Mouse (Mus musculus) urinary bladder, postnatal 36 days (tissue): Measurements from ENCODE around the gene Cbll1.
A peak's percentile ranks its signal among the peaks of the same experiment; 100 is the strongest.

ENCODE experiments used
- DNase-seq, 2 experiments: peaks; one replicate each; pipeline ENCODE4 v3.0.0; 2022; ENCODE audit warnings: low spot score in 2 of 2, mixed read lengths in 1 of 2

The Cbll1 gene

GRCm38 (mm10) chr12:31499314-31500131 lies at the start of gene Cbll1:
TSS of gene Cbll1 (minus strand) at chr12:31499616.
- DNase-seq, result peak; percentile 92 to 94

- DNase-seq, result no peak
These were observed 46.6 kb upstream of the Cbll1 start for GRCm38 (mm10) chr12:31546061-31546460.

GRCm38 (mm10) chr12:31545219-31545618 lies 45.8 kb upstream of the Cbll1 start:
- DNase-seq, result no peak

- no peak for DNase-seq
These were observed 42.1 kb upstream of the Cbll1 start for GRCm38 (mm10) chr12:31541541-31541940.

- DNase-seq, result no peak
These were observed 40.4 kb upstream of the Cbll1 start for GRCm38 (mm10) chr12:31539783-31540182.

GRCm38 (mm10) chr12:31537515-31538230 lies 38.3 kb upstream of the Cbll1 start:
- no peak for DNase-seq

- no peak for DNase-seq
These were observed 34.8 kb upstream of the Cbll1 start for GRCm38 (mm10) chr12:31534060-31534843.

- DNase-seq, result no peak
These were observed 33.9 kb upstream of the Cbll1 start for GRCm38 (mm10) chr12:31533218-31533908.

GRCm38 (mm10) chr12:31532054-31532453 lies 32.6 kb upstream of the Cbll1 start:
- DNase-seq, result no peak

- DNase-seq, result no peak
These were observed 28.0 kb upstream of the Cbll1 start for GRCm38 (mm10) chr12:31527407-31527806.

GRCm38 (mm10) chr12:31521371-31521770 lies 22.0 kb upstream of the Cbll1 start:
- no peak for DNase-seq

- DNase-seq, result no peak
These were observed 20.7 kb upstream of the Cbll1 start for GRCm38 (mm10) chr12:31520119-31520518.

- no peak for DNase-seq
These were observed 14.5 kb upstream of the Cbll1 start for GRCm38 (mm10) chr12:31513724-31514503.

- no peak for DNase-seq
These were observed 13.4 kb upstream of the Cbll1 start for GRCm38 (mm10) chr12:31512634-31513411.

- DNase-seq, result no peak
These were observed 11.8 kb upstream of the Cbll1 start for GRCm38 (mm10) chr12:31511218-31511617.

GRCm38 (mm10) chr12:31508496-31508895 lies 9.1 kb upstream of the Cbll1 start:
- no peak for DNase-seq

GRCm38 (mm10) chr12:31507718-31508364 lies 8.4 kb upstream of the Cbll1 start:
- no peak for DNase-seq

- DNase-seq, result no peak
These were observed 3.8 kb upstream of the Cbll1 start for GRCm38 (mm10) chr12:31503211-31503610.

GRCm38 (mm10) chr12:31501266-31501665 lies 1.9 kb upstream of the Cbll1 start:
- DNase-seq, result no peak

GRCm38 (mm10) chr12:31500196-31500595 lies 780 bp upstream of the Cbll1 start:
- DNase-seq, result no peak
